Mouse (Mus musculus): ENCODE data around the gene Rnf157.

GRCm38 (mm10) chr11:116287351-116287750 is 125.5 kb downstream of the Rnf157 start:
- TF ChIP-seq CTCF (IDR thresholded peaks at IDR 0.05; ENCODE audit: extremely low read depth, insufficient read length, insufficient replicate concordance, low read depth, low read length): no peak
- no peak for TF ChIP-seq POLR2A (IDR thresholded peaks at IDR 0.05; ENCODE audit: low read depth, low read length)
